Mouse (Mus musculus): ENCODE measurements around the gene Atrnl1.
A peak's percentile ranks its signal among the peaks of the same experiment; 100 is the strongest.

The Atrnl1 gene

GRCm38 (mm10) chr19:57610476-57611261 lies at the start of gene Atrnl1:
Atrnl1 (plus strand) TSS chr19:57611034.
- peak; percentile 85 for DNase-seq (ENCODE audit: low read depth, low spot score)

- DNase-seq (ENCODE audit: low read depth, low spot score) = no peak
Observed at GRCm38 (mm10) chr19:57561486-57561885, 49.3 kb upstream of the Atrnl1 start.

- DNase-seq (ENCODE audit: low read depth, low spot score) = no peak
Observed at GRCm38 (mm10) chr19:57569040-57569439, 41.8 kb upstream of the Atrnl1 start.

GRCm38 (mm10) chr19:57572360-57573237 lies 38.2 kb upstream of the Atrnl1 start:
- DNase-seq (ENCODE audit: low read depth, low spot score) = no peak

GRCm38 (mm10) chr19:57573470-57573869 lies 37.4 kb upstream of the Atrnl1 start:
- no peak for DNase-seq (ENCODE audit: low read depth, low spot score)

GRCm38 (mm10) chr19:57575027-57575426 lies 35.8 kb upstream of the Atrnl1 start:
- no peak for DNase-seq (ENCODE audit: low read depth, low spot score)

GRCm38 (mm10) chr19:57576836-57577235 lies 34.0 kb upstream of the Atrnl1 start:
- no peak for DNase-seq (ENCODE audit: low read depth, low spot score)

GRCm38 (mm10) chr19:57577256-57577655 lies 33.6 kb upstream of the Atrnl1 start:
- DNase-seq (ENCODE audit: low read depth, low spot score) = no peak

- DNase-seq (ENCODE audit: low read depth, low spot score) = no peak
Observed at GRCm38 (mm10) chr19:57580962-57581361, 29.9 kb upstream of the Atrnl1 start.

GRCm38 (mm10) chr19:57585231-57585792 lies 25.5 kb upstream of the Atrnl1 start:
- DNase-seq (ENCODE audit: low read depth, low spot score) = no peak

- no peak for DNase-seq (ENCODE audit: low read depth, low spot score)
Observed at GRCm38 (mm10) chr19:57586172-57586571, 24.7 kb upstream of the Atrnl1 start.

- DNase-seq (ENCODE audit: low read depth, low spot score) = no peak
Observed at GRCm38 (mm10) chr19:57589516-57589915, 21.3 kb upstream of the Atrnl1 start.

GRCm38 (mm10) chr19:57590895-57591294 lies 19.9 kb upstream of the Atrnl1 start:
- no peak for DNase-seq (ENCODE audit: low read depth, low spot score)

- DNase-seq (ENCODE audit: low read depth, low spot score) = no peak
Observed at GRCm38 (mm10) chr19:57591631-57592030, 19.2 kb upstream of the Atrnl1 start.

- DNase-seq (ENCODE audit: low read depth, low spot score) = no peak
Observed at GRCm38 (mm10) chr19:57592355-57592754, 18.5 kb upstream of the Atrnl1 start.

GRCm38 (mm10) chr19:57599126-57599525 lies 11.7 kb upstream of the Atrnl1 start:
- DNase-seq (ENCODE audit: low read depth, low spot score) = no peak

GRCm38 (mm10) chr19:57600233-57600929 lies 10.5 kb upstream of the Atrnl1 start:
- DNase-seq (ENCODE audit: low read depth, low spot score) = no peak

- no peak for DNase-seq (ENCODE audit: low read depth, low spot score)
Observed at GRCm38 (mm10) chr19:57600930-57601328, 9.9 kb upstream of the Atrnl1 start.

- no peak for DNase-seq (ENCODE audit: low read depth, low spot score)
Observed at GRCm38 (mm10) chr19:57603593-57603992, 7.2 kb upstream of the Atrnl1 start.

GRCm38 (mm10) chr19:57605941-57606340 lies 4.9 kb upstream of the Atrnl1 start:
- DNase-seq (ENCODE audit: low read depth, low spot score) = no peak

- no peak for DNase-seq (ENCODE audit: low read depth, low spot score)
Observed at GRCm38 (mm10) chr19:57606351-57606750, 4.5 kb upstream of the Atrnl1 start.

Measured in CD4-positive helper T cell, adult 2 months (primary cell).